Mouse (Mus musculus) midbrain, embryonic 10.5 days (tissue): ENCODE data around the gene Fuca1. TPM values are rescaled to one million over a fixed set of nuclear protein-coding genes. Genes with fewer than 3 reads are reported as not detected.

Experiments
- DNase-seq: peaks from one replicate; pipeline ENCODE4 v3.0.0-alpha.2; 2017; ENCODE audit warnings: low spot score
- H3K27ac ChIP-seq: fragments of 300-500 bp; sonication (generic); replicated peaks from 2 replicates; pipeline ENCODE4 v1.5.1; 2016; ENCODE audit warnings: mild to moderate bottlenecking
- H3K27me3 ChIP-seq: fragments of 300-500 bp; sonication (generic); 2 replicates; pipeline ENCODE4 v1.6.1; 2016; ENCODE audit warnings: low read depth, mild to moderate bottlenecking; ENCODE audit not compliant: poor library complexity, severe bottlenecking
- H3K36me3 ChIP-seq: fragments of 300-500 bp; sonication (generic); 2 replicates; pipeline ENCODE4 v1.6.1; 2016; ENCODE audit warnings: mild to moderate bottlenecking, moderate library complexity
- H3K4me1 ChIP-seq: fragments of 300-500 bp; sonication (generic); 2 replicates; pipeline ENCODE4 v1.6.1; 2016
- H3K4me3 ChIP-seq: fragments of 300-500 bp; sonication (generic); 2 replicates; pipeline ENCODE4 v1.5.1; 2016; ENCODE audit warnings: mild to moderate bottlenecking, moderate library complexity
- H3K9me3 ChIP-seq: fragments of 300-500 bp; sonication (generic); replicated peaks from 2 replicates; pipeline ENCODE4 v1.6.1; 2016; ENCODE audit warnings: mild to moderate bottlenecking
- WGBS: fragments of 180-500 bp; shearing (Covaris S2); methylation state at CpG from one replicate; pipeline ENCODE4 v1.1.7; 2016; 5-methylcytosine and 5-hydroxymethylcytosine counted together
- polyA plus RNA-seq: library from polyadenylated mRNA; unstranded; fragments of >200 nt; fragmentation: Nextera tagmentation; extraction: Ambion mirVana; gene quantifications from 2 replicates; pipeline ENCODE4 v1.2.1, GENCODE M21; 2016

Gene Fuca1
- polyA plus RNA-seq, 1 experiment from 2014 or later = 54.0 TPM

DNA sequence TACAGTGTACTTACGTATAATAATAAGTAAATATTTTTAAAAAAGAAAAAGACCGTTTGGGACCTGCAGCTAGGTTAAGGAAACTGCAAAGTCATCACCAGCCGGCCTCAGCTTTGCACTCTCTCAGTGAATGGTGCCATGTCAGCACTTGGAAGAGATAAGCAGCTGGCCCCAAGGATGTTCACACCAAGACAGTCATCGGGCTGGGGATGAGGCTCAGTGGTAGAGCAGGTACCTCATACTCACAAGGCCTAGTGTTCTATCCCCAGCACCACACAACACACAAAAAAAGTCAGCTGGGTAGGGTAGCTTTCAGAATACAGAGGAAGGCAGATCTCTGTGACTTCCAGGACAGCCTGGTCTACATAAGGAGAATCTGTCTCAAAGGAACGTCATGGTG is 64.7 kb downstream of the Fuca1 start:
- WGBS = 90% methylated on average over 5 of the region's 5 CpGs
- Histone ChIP-seq H3K27me3 (no peaks in the 10 kb centered on the region), H3K4me3 (0 out of 2 replicates have a peak overlapping the region, but pooled peaks have one; percentile 80), H3K9me3 (no peaks in the 10 kb centered on the region), H3K4me1 (peaks cover 20% of the 10 kb centered on the region), H3K36me3 (peaks cover 50% of the 10 kb centered on the region), H3K27ac (no peak overlapping the region)
- no peak for DNase-seq

GRCm38 (mm10) chr4:135985769-135986168 is 65.2 kb downstream of the Fuca1 start:
- H3K4me1 ChIP-seq = peaks cover 20% of the 10 kb centered on the region
- H3K27ac ChIP-seq = no peak overlapping the region
- H3K4me3 ChIP-seq = peak overlapping the region; percentile 80
- DNase-seq = no peak
- WGBS = 94% methylated on average over 7 of the region's 7 CpGs
- H3K36me3 ChIP-seq = peaks cover 45% of the 10 kb centered on the region
- H3K9me3 ChIP-seq = no peaks in the 10 kb centered on the region
- no peaks in the 10 kb centered on the region for H3K27me3 ChIP-seq

GRCm38 (mm10) chr4:135986301-135986942 is 65.9 kb downstream of the Fuca1 start:
- peak overlapping the region; percentile 80 for H3K4me3 ChIP-seq
- no peaks in the 10 kb centered on the region for H3K9me3 ChIP-seq
- WGBS = 7% methylated on average over 23 of the region's 23 CpGs
- peaks cover 20% of the 10 kb centered on the region for H3K4me1 ChIP-seq
- H3K36me3 ChIP-seq = peaks cover 40% of the 10 kb centered on the region
- no peak for DNase-seq
- H3K27me3 ChIP-seq = no peaks in the 10 kb centered on the region
- peak overlapping the region; percentile 94 for H3K27ac ChIP-seq

- DNase-seq = peak; percentile 93
- peak within 1 kb of the TSS; percentile 94 for H3K27ac ChIP-seq
- under 1% methylated on average over 81 of the region's 81 CpGs for WGBS
Measured at GRCm38 (mm10) chr4:135986943-135987710, 66.6 kb downstream of the Fuca1 start, which contains the start of gene Pithd1. Pithd1 (minus strand) TSS chr4:135987264.

GRCm38 (mm10) chr4:135987714-135988113 is 67.2 kb downstream of the Fuca1 start:
- H3K9me3 ChIP-seq = no peaks in the 10 kb centered on the region
- no peaks in the 10 kb centered on the region for H3K27me3 ChIP-seq
- 69% methylated on average over 9 of the region's 9 CpGs for WGBS
- H3K4me1 ChIP-seq = peaks cover 20% of the 10 kb centered on the region
- H3K36me3 ChIP-seq = peaks cover 28% of the 10 kb centered on the region
- DNase-seq = no peak
- H3K4me3 ChIP-seq = peak overlapping the region; percentile 80
- H3K27ac ChIP-seq = peak overlapping the region; percentile 94

More at GRCm38 (mm10) chr4:135986943-135987710, 66.6 kb downstream of the Fuca1 start, which contains the start of gene Pithd1:
- Histone ChIP-seq H3K36me3 (peaks cover 34% of the 10 kb centered on the region), H3K9me3 (no peaks in the 10 kb centered on the region), H3K4me3 (peak within 1 kb of the TSS; percentile 80), H3K27me3 (no peaks in the 10 kb centered on the region), H3K4me1 (peaks cover 20% of the 10 kb centered on the region)

Other genes starting within 250 kb of the Fuca1 start
- 0.10 and 0.21 TPM in 2 replicates for gene Ifnlr1, start 234.4 kb upstream of the Fuca1 start, polyA plus RNA-seq
- not detected in 2 replicates for gene Il22ra1, start 192.6 kb upstream of the Fuca1 start, polyA plus RNA-seq
- gene Myom3, start 161.0 kb upstream of the Fuca1 start, polyA plus RNA-seq = 0.12 and 0.20 TPM in 2 replicates
- 368 and 383 TPM in 2 replicates for gene Srsf10, start 65.0 kb upstream of the Fuca1 start, polyA plus RNA-seq
- gene Pnrc2, start 46.9 kb upstream of the Fuca1 start, polyA plus RNA-seq = 216 and 225 TPM in 2 replicates
- gene Cnr2, start 25.3 kb upstream of the Fuca1 start, polyA plus RNA-seq = 0.46 and 0.60 TPM in 2 replicates
- gene Hmgcl, start 25.7 kb downstream of the Fuca1 start, polyA plus RNA-seq = 64.5 and 70.1 TPM in 2 replicates
- 47.2 and 47.6 TPM in 2 replicates for gene Gale, start 43.0 kb downstream of the Fuca1 start, polyA plus RNA-seq
- 214 and 220 TPM in 2 replicates for gene Lypla2, start 51.9 kb downstream of the Fuca1 start, polyA plus RNA-seq
- 66.3 and 69.6 TPM in 2 replicates for gene Pithd1, start 66.5 kb downstream of the Fuca1 start, polyA plus RNA-seq
- 34.7 and 36.1 TPM in 2 replicates for gene Eloa, start 101.0 kb downstream of the Fuca1 start, polyA plus RNA-seq
- gene Rpl11, start 132.7 kb downstream of the Fuca1 start, polyA plus RNA-seq = 407 and 486 TPM in 2 replicates
- gene Id3, start 222.8 kb downstream of the Fuca1 start, polyA plus RNA-seq = 619 and 802 TPM in 2 replicates